Mouse (Mus musculus): ENCODE measurements around the gene Peg12. TPM values are rescaled to one million over a fixed set of nuclear protein-coding genes. Genes with fewer than 3 reads are reported as not detected.

The Peg12 gene
- total and polyA plus RNA-seq, 3 experiments, result not detected

DNA sequence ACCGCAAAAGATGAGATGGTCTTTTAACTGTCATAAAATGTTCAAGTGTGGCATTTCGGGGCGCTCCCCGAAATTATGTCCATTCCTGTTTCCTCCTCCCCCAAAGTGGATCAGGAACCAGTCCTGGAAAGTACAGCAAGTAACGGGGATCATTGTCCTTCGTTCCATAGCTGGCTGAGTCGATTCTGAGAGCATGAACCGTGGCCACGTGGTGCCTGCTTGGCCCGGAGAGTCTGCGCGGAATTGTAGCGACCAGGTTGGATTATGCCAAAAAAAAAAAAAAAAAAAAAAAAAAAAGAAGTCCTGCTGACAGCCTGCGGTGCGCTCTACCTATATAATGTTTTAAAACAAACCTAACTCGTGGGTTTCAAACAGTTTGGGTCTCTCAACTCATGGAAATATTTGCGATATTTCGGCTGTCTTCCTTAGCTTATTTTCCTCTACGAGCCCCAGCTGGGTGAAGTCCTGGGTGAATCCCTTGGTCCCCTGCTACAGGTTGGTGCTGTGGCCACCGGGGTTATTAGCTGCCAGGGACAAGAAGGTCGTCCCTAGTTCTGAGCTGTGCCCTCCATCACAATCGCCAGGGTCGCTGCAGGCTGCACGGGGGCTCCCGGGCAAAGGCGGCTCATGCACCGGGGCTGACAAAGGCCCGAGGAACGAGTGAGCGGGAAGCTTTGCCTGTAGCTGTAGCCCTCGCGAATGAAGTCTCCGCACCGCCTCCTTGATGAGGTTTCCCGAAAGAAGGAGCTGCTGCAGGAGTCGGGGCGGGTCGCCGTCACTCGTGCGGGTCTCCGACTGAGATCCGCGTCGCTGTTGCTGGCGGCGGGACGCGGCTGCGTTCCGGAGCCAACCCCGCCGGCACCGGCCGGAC lies 1.1 kb downstream of the Peg12 start:
- Histone ChIP-seq H3K4me3 (replicated peaks in 1 of 3; ENCODE audit: low read depth in 2 of 3, low read length in 2 of 3, poor library complexity in 1 of 3) (no peak overlapping the region), H3K36me3 (replicated peaks in 1 of 2; ENCODE audit: control insufficient read depth in 1 of 2, insufficient read depth in 1 of 2, low read length in 1 of 2) (no peaks in the 10 kb centered on the region), H3K27ac (ENCODE audit: insufficient read depth, low read depth) (no peak overlapping the region), H3K79me2 (replicated peaks; ENCODE audit: control insufficient read depth, extremely low read depth, insufficient read depth, poor library complexity, severe bottlenecking) (no peaks in the 10 kb centered on the region), H3K4me1 (ENCODE audit: control insufficient read depth in 1 of 2, insufficient read depth in 2 of 2) (no peaks in the 10 kb centered on the region), H3K4me2 (ENCODE audit: insufficient read depth, low read depth, poor library complexity, severe bottlenecking) (no peak overlapping the region), H3K9me3 (replicated peaks; ENCODE audit: low read length) (peaks cover 36% of the 10 kb centered on the region), H3K9ac (ENCODE audit: insufficient read depth, low read depth) (no peak overlapping the region), H3K27me3 (replicated peaks) (no peaks in the 10 kb centered on the region)
- TF ChIP-seq TBP (conservative IDR thresholded peaks at IDR 0.05; ENCODE audit: low read depth, low read length), result no peak
- TF ChIP-seq POLR2A (IDR thresholded peaks at IDR 0.05; ENCODE audit: low read depth, low read length), result no peak
- TF ChIP-seq JUND (conservative IDR thresholded peaks at IDR 0.05; ENCODE audit: low read depth, low read length), result no peak
- no peak for TF ChIP-seq POLR2AphosphoS2 (IDR thresholded peaks at IDR 0.05; ENCODE audit: low read depth, low read length)
- TF ChIP-seq IRF4 (IDR thresholded peaks at IDR 0.05; ENCODE audit: low read depth, low read length), result no peak
- TF ChIP-seq GABPA (IDR thresholded peaks at IDR 0.05; ENCODE audit: insufficient replicate concordance, low read depth, low read length), result no peak
- no peak for TF ChIP-seq MXI1 (IDR thresholded peaks at IDR 0.05; ENCODE audit: low read depth, low read length)
- TF ChIP-seq USF1 (IDR thresholded peaks at IDR 0.05; ENCODE audit: low read depth, low read length), result no peak
- no peak for TF ChIP-seq PAX5 (IDR thresholded peaks at IDR 0.05; ENCODE audit: low read length)
- TF ChIP-seq MAX (IDR thresholded peaks at IDR 0.05; ENCODE audit: low read length), result no peak
- TF ChIP-seq USF2 (conservative IDR thresholded peaks at IDR 0.05; ENCODE audit: low read depth, low read length), result no peak
- TF ChIP-seq EP300 (IDR thresholded peaks at IDR 0.05; ENCODE audit: low read length), result no peak
- no peak for TF ChIP-seq UBTF (IDR thresholded peaks at IDR 0.05; ENCODE audit: low read depth, low read length)
- no peak for TF ChIP-seq MAZ (IDR thresholded peaks at IDR 0.05; ENCODE audit: low read depth, low read length)
- TF ChIP-seq MAFK (IDR thresholded peaks at IDR 0.05; ENCODE audit: insufficient replicate concordance, low read length), result no peak
- TF ChIP-seq NELFE (IDR thresholded peaks at IDR 0.05; ENCODE audit: low read depth, low read length), result no peak
- TF ChIP-seq ZKSCAN1 (IDR thresholded peaks at IDR 0.05; ENCODE audit: borderline replicate concordance, low read depth, low read length), result no peak
- no peak for TF ChIP-seq CHD2 (IDR thresholded peaks at IDR 0.05; ENCODE audit: low read length)
- no peak for TF ChIP-seq CHD1 (IDR thresholded peaks at IDR 0.05; ENCODE audit: low read depth, low read length)
- dilution Hi-C loops (cut with MboI; ENCODE audit: extremely low pct_ligation_motif_present, extremely low pct_unique_long_range_greater_than_20kb, low sequenced_read_pairs) (no loop called here), in situ Hi-C loops (cut with MboI; ENCODE audit: low pct_ligation_motif_present, low pct_unique_long_range_greater_than_20kb, low sequenced_read_pairs) (no loop called here)
- no peak for DNase-seq (ENCODE audit: extremely low read depth)

DNA sequence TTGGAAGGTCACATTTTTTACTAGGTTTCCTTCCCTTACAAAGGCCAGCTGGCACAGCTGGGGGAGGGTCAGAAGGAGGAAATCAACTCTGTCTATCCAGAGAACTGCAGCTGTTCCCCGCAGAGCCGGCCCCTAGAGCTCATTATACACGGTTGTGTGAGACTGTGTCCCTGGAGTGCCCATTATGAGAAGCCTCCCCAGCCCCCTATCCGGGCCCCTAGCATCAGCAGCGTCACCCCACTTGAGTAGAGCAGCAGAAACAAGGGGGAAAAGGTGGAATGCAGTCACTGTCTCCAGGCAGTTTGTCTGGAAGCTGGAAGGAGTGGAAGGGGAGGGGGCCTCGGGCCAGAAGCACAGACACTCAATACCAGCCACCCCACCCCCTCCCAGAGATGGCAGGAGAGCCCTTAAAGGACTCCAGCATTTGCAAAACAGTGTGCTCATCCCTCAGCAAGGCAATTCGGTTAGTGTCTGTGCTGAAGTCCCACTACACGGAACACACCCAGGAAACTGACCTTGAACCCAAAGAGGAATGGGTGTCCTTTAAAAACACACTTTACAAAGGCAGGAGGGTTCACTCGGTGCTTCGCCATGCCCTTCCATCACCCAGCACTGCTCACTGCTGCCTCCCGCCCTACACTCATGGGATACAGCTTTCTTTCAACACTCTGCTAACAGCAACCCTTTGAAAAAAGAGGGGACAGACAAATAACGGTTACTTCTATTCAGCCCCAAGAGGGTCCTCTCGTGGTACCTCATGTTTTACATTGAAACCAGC lies 1.9 kb downstream of the Peg12 start:
- H3K79me2 ChIP-seq (replicated peaks; ENCODE audit: control insufficient read depth, extremely low read depth, insufficient read depth, poor library complexity, severe bottlenecking), result no peaks in the 10 kb centered on the region
- no peak overlapping the region for H3K4me3 ChIP-seq (replicated peaks in 1 of 3; ENCODE audit: low read depth in 2 of 3, low read length in 2 of 3, poor library complexity in 1 of 3)
- H3K9me3 ChIP-seq (replicated peaks; ENCODE audit: low read length), result peaks cover 37% of the 10 kb centered on the region
- no peak overlapping the region for H3K27ac ChIP-seq (ENCODE audit: insufficient read depth, low read depth)
- no peak for TF ChIP-seq ZKSCAN1 (IDR thresholded peaks at IDR 0.05; ENCODE audit: borderline replicate concordance, low read depth, low read length)
- TF ChIP-seq ZNF384 (IDR thresholded peaks at IDR 0.05; ENCODE audit: low read depth, low read length), result no peak
- no peak for TF ChIP-seq CTCF (conservative IDR thresholded peaks at IDR 0.05 in 1 of 2, IDR thresholded peaks at IDR 0.05 in 1 of 2; ENCODE audit: low read depth in 2 of 2, low read length in 2 of 2)
- no peak for TF ChIP-seq POLR2AphosphoS2 (IDR thresholded peaks at IDR 0.05; ENCODE audit: low read depth, low read length)
- TF ChIP-seq E2F4 (IDR thresholded peaks at IDR 0.05; ENCODE audit: insufficient replicate concordance, low read depth, low read length), result no peak
- no peak for TF ChIP-seq NELFE (IDR thresholded peaks at IDR 0.05; ENCODE audit: low read depth, low read length)
- TF ChIP-seq KAT2A (IDR thresholded peaks at IDR 0.05; ENCODE audit: insufficient replicate concordance, low read length), result no peak
- TF ChIP-seq NRF1 (IDR thresholded peaks at IDR 0.05; ENCODE audit: low read depth, low read length), result no peak
- TF ChIP-seq MEF2A (IDR thresholded peaks at IDR 0.05; ENCODE audit: borderline replicate concordance, low read depth, low read length), result no peak
- TF ChIP-seq HCFC1 (IDR thresholded peaks at IDR 0.05; ENCODE audit: low read depth, low read length), result no peak
- TF ChIP-seq RCOR1 (conservative IDR thresholded peaks at IDR 0.05; ENCODE audit: low read depth, low read length), result no peak
- no peak for TF ChIP-seq UBTF (IDR thresholded peaks at IDR 0.05; ENCODE audit: low read depth, low read length)
- TF ChIP-seq CHD1 (IDR thresholded peaks at IDR 0.05; ENCODE audit: low read depth, low read length), result no peak
- no peak for DNase-seq (ENCODE audit: extremely low read depth)
- in situ Hi-C loops (cut with MboI; ENCODE audit: low pct_ligation_motif_present, low pct_unique_long_range_greater_than_20kb, low sequenced_read_pairs), result no loop called here
- no peaks in the 10 kb centered on the region for H3K4me1 ChIP-seq (ENCODE audit: control insufficient read depth in 1 of 2, insufficient read depth in 2 of 2)
- H3K4me2 ChIP-seq (ENCODE audit: insufficient read depth, low read depth, poor library complexity, severe bottlenecking), result no peak overlapping the region
- H3K27me3 ChIP-seq (replicated peaks), result no peaks in the 10 kb centered on the region
- no peaks in the 10 kb centered on the region for H3K36me3 ChIP-seq (replicated peaks in 1 of 2; ENCODE audit: control insufficient read depth in 1 of 2, insufficient read depth in 1 of 2, low read length in 1 of 2)
- dilution Hi-C loops (cut with MboI; ENCODE audit: extremely low pct_ligation_motif_present, extremely low pct_unique_long_range_greater_than_20kb, low sequenced_read_pairs), result no loop called here
- H3K9ac ChIP-seq (ENCODE audit: insufficient read depth, low read depth), result no peak overlapping the region
